Mouse (Mus musculus) megakaryocyte, embryonic 14.5 days (primary cell): Measurements from ENCODE around the gene E030030I06Rik.

Experiments
- FLI1 ChIP-seq: IDR thresholded peaks from 2 replicates; pipeline ENCODE4 v1.6.1; 2012; ENCODE audit warnings: low read length, inconsistent platforms, mixed read lengths
- GATA1 ChIP-seq: IDR thresholded peaks from 3 replicates; pipeline ENCODE4 v1.6.1; 2012; ENCODE audit warnings: mixed read lengths, low read length, inconsistent platforms, borderline replicate concordance

DNA sequence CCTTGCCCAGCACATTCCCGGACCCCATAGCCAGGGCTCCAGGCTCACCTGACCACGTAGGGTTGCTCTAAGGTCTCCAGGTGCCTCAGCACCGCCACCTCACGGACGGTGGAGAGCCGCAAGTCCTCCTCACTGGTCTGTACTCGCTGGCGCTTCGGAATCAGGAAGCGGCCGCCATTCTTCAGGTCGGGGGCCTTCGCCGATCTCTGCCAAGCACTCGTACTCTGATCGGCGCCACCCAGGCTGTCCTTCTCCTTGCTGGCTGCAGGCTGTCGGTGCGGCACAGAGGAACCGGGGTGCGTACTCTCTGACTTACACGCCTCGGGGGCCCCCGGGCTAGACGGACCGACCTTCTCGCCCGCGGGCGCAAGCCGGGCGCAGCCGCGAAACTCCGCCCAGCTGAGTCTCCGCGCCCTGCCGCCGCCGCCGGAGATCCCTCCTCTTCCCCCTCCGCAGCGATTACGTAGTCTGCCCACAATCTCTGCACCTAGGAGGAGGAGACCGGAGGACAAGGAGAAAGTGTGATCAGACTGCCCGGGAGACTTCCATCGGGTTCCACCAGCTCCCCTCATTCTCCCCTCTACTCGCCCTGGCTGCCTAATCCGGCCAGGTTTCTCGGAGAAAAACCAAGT is 513 bp downstream of the E030030I06Rik start:
- TF ChIP-seq FLI1, result no peak
- no peak for TF ChIP-seq GATA1
